Mouse (Mus musculus): ENCODE measurements around the gene Agbl1. TPM values are rescaled to one million over a fixed set of nuclear protein-coding genes. Genes with fewer than 3 reads are reported as not detected.

The Agbl1 gene
- polyA plus RNA-seq, 1 experiment: not detected

GRCm38 (mm10) chr7:76411933-76412587 is 182.4 kb downstream of the Agbl1 start:
- no peaks in the 10 kb centered on the region for H3K36me3 ChIP-seq (ENCODE audit: control insufficient read depth, insufficient read depth, low read length, poor library complexity, severe bottlenecking)
- H3K4me3 ChIP-seq (ENCODE audit: low read depth, low read length): no peak overlapping the region
- no peaks in the 10 kb centered on the region for H3K4me1 ChIP-seq (ENCODE audit: control insufficient read depth, insufficient read depth, low read length)
- no peak overlapping the region for H3K27ac ChIP-seq (ENCODE audit: insufficient read depth, low read length)
- no peak for TF ChIP-seq CTCF (IDR thresholded peaks at IDR 0.05; ENCODE audit: low read depth, low read length)
- no peak for TF ChIP-seq EP300 (IDR thresholded peaks at IDR 0.05; ENCODE audit: insufficient read depth, low read depth, low read length)
- TF ChIP-seq POLR2A (IDR thresholded peaks at IDR 0.05; ENCODE audit: insufficient read depth, low read length): no peak
- H3K27me3 ChIP-seq (ENCODE audit: control insufficient read depth, insufficient read depth, low read length, poor library complexity, severe bottlenecking): no peaks in the 10 kb centered on the region
- H3K9ac ChIP-seq (ENCODE audit: low read depth, poor library complexity, severe bottlenecking): no peak overlapping the region
- H3K9me3 ChIP-seq (replicated peaks; ENCODE audit: control insufficient read depth, insufficient read depth, low read length, poor library complexity, severe bottlenecking): no peaks in the 10 kb centered on the region

- Histone ChIP-seq H3K4me1 (ENCODE audit: control insufficient read depth, insufficient read depth, low read length) (no peaks in the 10 kb centered on the region), H3K4me3 (ENCODE audit: low read depth, low read length) (no peak overlapping the region), H3K27me3 (ENCODE audit: control insufficient read depth, insufficient read depth, low read length, poor library complexity, severe bottlenecking) (no peaks in the 10 kb centered on the region), H3K9ac (ENCODE audit: low read depth, poor library complexity, severe bottlenecking) (no peak overlapping the region), H3K36me3 (ENCODE audit: control insufficient read depth, insufficient read depth, low read length, poor library complexity, severe bottlenecking) (no peaks in the 10 kb centered on the region), H3K27ac (ENCODE audit: insufficient read depth, low read length) (no peak overlapping the region), H3K9me3 (replicated peaks; ENCODE audit: control insufficient read depth, insufficient read depth, low read length, poor library complexity, severe bottlenecking) (no peaks in the 10 kb centered on the region)
- TF ChIP-seq CTCF (IDR thresholded peaks at IDR 0.05; ENCODE audit: low read depth, low read length): no peak
- no peak for TF ChIP-seq POLR2A (IDR thresholded peaks at IDR 0.05; ENCODE audit: insufficient read depth, low read length)
- TF ChIP-seq EP300 (IDR thresholded peaks at IDR 0.05; ENCODE audit: insufficient read depth, low read depth, low read length): no peak
Measured at GRCm38 (mm10) chr7:76416084-76416597, 186.5 kb downstream of the Agbl1 start.

GRCm38 (mm10) chr7:76438581-76438980 is 208.9 kb downstream of the Agbl1 start:
- no peak overlapping the region for H3K27ac ChIP-seq (ENCODE audit: insufficient read depth, low read length)
- H3K36me3 ChIP-seq (ENCODE audit: control insufficient read depth, insufficient read depth, low read length, poor library complexity, severe bottlenecking): no peaks in the 10 kb centered on the region
- H3K9me3 ChIP-seq (replicated peaks; ENCODE audit: control insufficient read depth, insufficient read depth, low read length, poor library complexity, severe bottlenecking): no peaks in the 10 kb centered on the region
- H3K9ac ChIP-seq (ENCODE audit: low read depth, poor library complexity, severe bottlenecking): no peak overlapping the region
- H3K27me3 ChIP-seq (ENCODE audit: control insufficient read depth, insufficient read depth, low read length, poor library complexity, severe bottlenecking): no peaks in the 10 kb centered on the region; the same call in 1 of the 2 replicates
- TF ChIP-seq CTCF (IDR thresholded peaks at IDR 0.05; ENCODE audit: low read depth, low read length) (no peak), POLR2A (IDR thresholded peaks at IDR 0.05; ENCODE audit: insufficient read depth, low read length) (no peak), EP300 (IDR thresholded peaks at IDR 0.05; ENCODE audit: insufficient read depth, low read depth, low read length) (no peak)
- H3K4me1 ChIP-seq (ENCODE audit: control insufficient read depth, insufficient read depth, low read length): no peaks in the 10 kb centered on the region
- H3K4me3 ChIP-seq (ENCODE audit: low read depth, low read length): no peak overlapping the region

GRCm38 (mm10) chr7:76438988-76439387 is 209.3 kb downstream of the Agbl1 start:
- Histone ChIP-seq H3K4me1 (ENCODE audit: control insufficient read depth, insufficient read depth, low read length) (no peaks in the 10 kb centered on the region), H3K36me3 (ENCODE audit: control insufficient read depth, insufficient read depth, low read length, poor library complexity, severe bottlenecking) (no peaks in the 10 kb centered on the region), H3K27me3 (ENCODE audit: control insufficient read depth, insufficient read depth, low read length, poor library complexity, severe bottlenecking) (no peaks in the 10 kb centered on the region; the same call in 1 of the 2 replicates), H3K9ac (ENCODE audit: low read depth, poor library complexity, severe bottlenecking) (no peak overlapping the region), H3K27ac (ENCODE audit: insufficient read depth, low read length) (no peak overlapping the region), H3K4me3 (ENCODE audit: low read depth, low read length) (no peak overlapping the region), H3K9me3 (replicated peaks; ENCODE audit: control insufficient read depth, insufficient read depth, low read length, poor library complexity, severe bottlenecking) (no peaks in the 10 kb centered on the region)
- TF ChIP-seq POLR2A (IDR thresholded peaks at IDR 0.05; ENCODE audit: insufficient read depth, low read length) (no peak), EP300 (IDR thresholded peaks at IDR 0.05; ENCODE audit: insufficient read depth, low read depth, low read length) (no peak), CTCF (IDR thresholded peaks at IDR 0.05; ENCODE audit: low read depth, low read length) (no peak)

GRCm38 (mm10) chr7:76462361-76463001 is 232.8 kb downstream of the Agbl1 start:
- Histone ChIP-seq H3K36me3 (ENCODE audit: control insufficient read depth, insufficient read depth, low read length, poor library complexity, severe bottlenecking) (no peaks in the 10 kb centered on the region), H3K4me1 (ENCODE audit: control insufficient read depth, insufficient read depth, low read length) (no peaks in the 10 kb centered on the region), H3K4me3 (ENCODE audit: low read depth, low read length) (no peak overlapping the region), H3K27me3 (ENCODE audit: control insufficient read depth, insufficient read depth, low read length, poor library complexity, severe bottlenecking) (no peaks in the 10 kb centered on the region), H3K9ac (ENCODE audit: low read depth, poor library complexity, severe bottlenecking) (no peak overlapping the region), H3K27ac (ENCODE audit: insufficient read depth, low read length) (no peak overlapping the region), H3K9me3 (replicated peaks; ENCODE audit: control insufficient read depth, insufficient read depth, low read length, poor library complexity, severe bottlenecking) (no peaks in the 10 kb centered on the region)
- TF ChIP-seq EP300 (IDR thresholded peaks at IDR 0.05; ENCODE audit: insufficient read depth, low read depth, low read length) (no peak), CTCF (IDR thresholded peaks at IDR 0.05; ENCODE audit: low read depth, low read length) (no peak), POLR2A (IDR thresholded peaks at IDR 0.05; ENCODE audit: insufficient read depth, low read length) (no peak)

GRCm38 (mm10) chr7:76466427-76466826 is 236.7 kb downstream of the Agbl1 start:
- TF ChIP-seq EP300 (IDR thresholded peaks at IDR 0.05; ENCODE audit: insufficient read depth, low read depth, low read length): no peak
- TF ChIP-seq CTCF (IDR thresholded peaks at IDR 0.05; ENCODE audit: low read depth, low read length): no peak
- no peak for TF ChIP-seq POLR2A (IDR thresholded peaks at IDR 0.05; ENCODE audit: insufficient read depth, low read length)

More at GRCm38 (mm10) chr7:76466427-76466826, 236.7 kb downstream of the Agbl1 start:
- Histone ChIP-seq H3K27ac (ENCODE audit: insufficient read depth, low read length) (no peak overlapping the region), H3K27me3 (ENCODE audit: control insufficient read depth, insufficient read depth, low read length, poor library complexity, severe bottlenecking) (no peaks in the 10 kb centered on the region), H3K4me3 (ENCODE audit: low read depth, low read length) (no peak overlapping the region), H3K9ac (ENCODE audit: low read depth, poor library complexity, severe bottlenecking) (no peak overlapping the region), H3K4me1 (ENCODE audit: control insufficient read depth, insufficient read depth, low read length) (no peaks in the 10 kb centered on the region), H3K36me3 (ENCODE audit: control insufficient read depth, insufficient read depth, low read length, poor library complexity, severe bottlenecking) (no peaks in the 10 kb centered on the region), H3K9me3 (replicated peaks; ENCODE audit: control insufficient read depth, insufficient read depth, low read length, poor library complexity, severe bottlenecking) (no peaks in the 10 kb centered on the region)
